Mouse (Mus musculus): ENCODE measurements around the gene Kifc5b. TPM values are rescaled to one million over a fixed set of nuclear protein-coding genes. Genes with fewer than 3 reads are reported as not detected.

The Kifc5b gene
- polyA plus RNA-seq, 1 experiment from 2014 or later: 3.6 TPM

GRCm38 (mm10) chr17:26939178-26939972 lies 22.5 kb downstream of the Kifc5b start, which contains the start of gene Cuta:
Gene Cuta, minus strand, starts transcription at chr17:26939569.
- peak within 1 kb of the TSS; percentile 96 for H3K27ac ChIP-seq
- no peaks in the 10 kb centered on the region for H3K27me3 ChIP-seq
- peaks cover 34% of the 10 kb centered on the region for H3K36me3 ChIP-seq
- H3K4me1 ChIP-seq (replicated peaks): peaks cover 70% of the 10 kb centered on the region
- peak; percentile 94 for ATAC-seq (ENCODE audit: low FRiP score)
- peak within 1 kb of the TSS; percentile 97 for H3K4me2 ChIP-seq
- H3K4me3 ChIP-seq: peak within 1 kb of the TSS; percentile 63
- no peaks in the 10 kb centered on the region for H3K9me3 ChIP-seq
- peak within 1 kb of the TSS; percentile 81 for H3K9ac ChIP-seq
- under 1% methylated on average over 67 of the region's 70 CpGs for WGBS

- peaks cover 70% of the 10 kb centered on the region for H3K4me1 ChIP-seq (replicated peaks)
- 0% methylated on average over 3 of the region's 3 CpGs for WGBS
Observed at GRCm38 (mm10) chr17:26939973-26940300, 23.0 kb downstream of the Kifc5b start.

GRCm38 (mm10) chr17:26941031-26941789 lies 24.3 kb downstream of the Kifc5b start, which contains the start of gene Syngap1:
Gene Syngap1, plus strand, starts transcription at chr17:26941253.
- Histone ChIP-seq H3K9ac (peak within 1 kb of the TSS; percentile 76), H3K9me3 (no peaks in the 10 kb centered on the region), H3K4me3 (peak within 1 kb of the TSS; percentile 63), H3K27me3 (no peaks in the 10 kb centered on the region), H3K27ac (peak within 1 kb of the TSS; percentile 96), H3K4me2 (peak within 1 kb of the TSS; percentile 97), H3K4me1 (replicated peaks) (peaks cover 81% of the 10 kb centered on the region), H3K36me3 (peaks cover 18% of the 10 kb centered on the region)
- WGBS: 0% methylated on average over 22 of the region's 24 CpGs
- no peak for ATAC-seq (ENCODE audit: low FRiP score)

More at GRCm38 (mm10) chr17:26939973-26940300, 23.0 kb downstream of the Kifc5b start:
- Histone ChIP-seq H3K4me3 (peak overlapping the region; percentile 63), H3K36me3 (peaks cover 31% of the 10 kb centered on the region), H3K9me3 (no peaks in the 10 kb centered on the region), H3K27me3 (no peaks in the 10 kb centered on the region), H3K4me2 (peak overlapping the region; percentile 97), H3K9ac (peak overlapping the region; percentile 74), H3K27ac (peak overlapping the region; percentile 96)
- peak; percentile 0; the same call in 1 of the 2 replicates for ATAC-seq (ENCODE audit: low FRiP score)

GRCm38 (mm10) chr17:26941841-26942570 lies 25.1 kb downstream of the Kifc5b start:
- Histone ChIP-seq H3K9ac (peak overlapping the region; percentile 76), H3K4me2 (peak overlapping the region; percentile 97), H3K36me3 (peaks cover 10% of the 10 kb centered on the region), H3K27ac (peak overlapping the region; percentile 96), H3K9me3 (no peaks in the 10 kb centered on the region), H3K4me3 (peak overlapping the region; percentile 50), H3K27me3 (no peaks in the 10 kb centered on the region), H3K4me1 (replicated peaks) (peaks cover 83% of the 10 kb centered on the region)
- WGBS: 10% methylated on average over 4 of the region's 4 CpGs
- ATAC-seq (ENCODE audit: low FRiP score): no peak

- peak overlapping the region; percentile 82 for H3K27ac ChIP-seq
- 20% methylated on average over 13 of the region's 13 CpGs for WGBS
- no peak for ATAC-seq (ENCODE audit: low FRiP score)
- H3K36me3 ChIP-seq: peaks cover 4% of the 10 kb centered on the region; the same call in 1 of the 2 replicates
- peaks cover 81% of the 10 kb centered on the region for H3K4me1 ChIP-seq (replicated peaks)
- H3K9ac ChIP-seq: peak overlapping the region; percentile 79
- peak overlapping the region; percentile 67 for H3K4me2 ChIP-seq
- H3K4me3 ChIP-seq: peak overlapping the region; percentile 41
- H3K27me3 ChIP-seq: no peaks in the 10 kb centered on the region
- H3K9me3 ChIP-seq: no peaks in the 10 kb centered on the region
Observed at GRCm38 (mm10) chr17:26945824-26946495, 29.1 kb downstream of the Kifc5b start.

GRCm38 (mm10) chr17:26946567-26946966 lies 29.7 kb downstream of the Kifc5b start:
- H3K4me2 ChIP-seq: peak overlapping the region; percentile 67
- no peaks in the 10 kb centered on the region for H3K27me3 ChIP-seq
- peaks cover 4% of the 10 kb centered on the region; the same call in 1 of the 2 replicates for H3K36me3 ChIP-seq
- peak overlapping the region; percentile 41 for H3K4me3 ChIP-seq
- peaks cover 86% of the 10 kb centered on the region for H3K4me1 ChIP-seq (replicated peaks)
- H3K9ac ChIP-seq: peak overlapping the region; percentile 79
- under 1% methylated on average over 37 of the region's 37 CpGs for WGBS
- H3K27ac ChIP-seq: peak overlapping the region; percentile 82
- no peak for ATAC-seq (ENCODE audit: low FRiP score)
- no peaks in the 10 kb centered on the region for H3K9me3 ChIP-seq

- peak overlapping the region; percentile 67 for H3K4me2 ChIP-seq
- no peaks in the 10 kb centered on the region for H3K9me3 ChIP-seq
- peak overlapping the region; percentile 79 for H3K9ac ChIP-seq
- H3K27ac ChIP-seq: peak overlapping the region; percentile 82
- peak overlapping the region; percentile 41; the same call in 1 of the 2 replicates for H3K4me3 ChIP-seq
- H3K36me3 ChIP-seq: peaks cover 4% of the 10 kb centered on the region; the same call in 1 of the 2 replicates
- 24% methylated on average over 12 of the region's 12 CpGs for WGBS
- peaks cover 86% of the 10 kb centered on the region for H3K4me1 ChIP-seq (replicated peaks)
- ATAC-seq (ENCODE audit: low FRiP score): no peak
- H3K27me3 ChIP-seq: no peaks in the 10 kb centered on the region
Observed at GRCm38 (mm10) chr17:26947231-26948100, 30.6 kb downstream of the Kifc5b start.

GRCm38 (mm10) chr17:26948316-26949050 lies 31.6 kb downstream of the Kifc5b start:
- H3K27me3 ChIP-seq: no peaks in the 10 kb centered on the region
- H3K4me1 ChIP-seq (replicated peaks): peaks cover 86% of the 10 kb centered on the region
- H3K36me3 ChIP-seq: peaks cover 4% of the 10 kb centered on the region; the same call in 1 of the 2 replicates
- peak overlapping the region; percentile 95 for H3K27ac ChIP-seq
- peak overlapping the region; percentile 89 for H3K9ac ChIP-seq
- no peaks in the 10 kb centered on the region for H3K9me3 ChIP-seq
- WGBS: 3% methylated on average over 15 of the region's 87 CpGs
- H3K4me3 ChIP-seq: peak overlapping the region; percentile 69
- ATAC-seq (ENCODE audit: low FRiP score): no peak
- H3K4me2 ChIP-seq: peak overlapping the region; percentile 85

GRCm38 (mm10) chr17:26949051-26949577 lies 32.2 kb downstream of the Kifc5b start:
- Histone ChIP-seq H3K4me1 (replicated peaks) (peaks cover 89% of the 10 kb centered on the region), H3K27ac (peak overlapping the region; percentile 95), H3K9ac (peak overlapping the region; percentile 89), H3K27me3 (no peaks in the 10 kb centered on the region), H3K9me3 (no peaks in the 10 kb centered on the region), H3K4me2 (peak overlapping the region; percentile 85), H3K4me3 (peak overlapping the region; percentile 69), H3K36me3 (peaks cover 4% of the 10 kb centered on the region; the same call in 1 of the 2 replicates)
- ATAC-seq (ENCODE audit: low FRiP score): 0 out of 2 replicates have a peak, but pooled peaks have one; percentile 12
- 7% methylated on average over 11 of the region's 14 CpGs for WGBS

GRCm38 (mm10) chr17:26949866-26950265 lies 33.0 kb downstream of the Kifc5b start:
- peaks cover 88% of the 10 kb centered on the region for H3K4me1 ChIP-seq (replicated peaks)
- ATAC-seq (ENCODE audit: low FRiP score): no peak
- WGBS: 21% methylated on average over 5 of the region's 5 CpGs
- H3K9me3 ChIP-seq: no peaks in the 10 kb centered on the region
- H3K9ac ChIP-seq: peak overlapping the region; percentile 89
- H3K27me3 ChIP-seq: no peaks in the 10 kb centered on the region
- H3K4me3 ChIP-seq: peak overlapping the region; percentile 69
- H3K36me3 ChIP-seq: peaks cover 3% of the 10 kb centered on the region
- H3K4me2 ChIP-seq: peak overlapping the region; percentile 85
- H3K27ac ChIP-seq: peak overlapping the region; percentile 95
